Mouse (Mus musculus): Measurements from ENCODE around the gene Bco1.

Gene Bco1

DNA sequence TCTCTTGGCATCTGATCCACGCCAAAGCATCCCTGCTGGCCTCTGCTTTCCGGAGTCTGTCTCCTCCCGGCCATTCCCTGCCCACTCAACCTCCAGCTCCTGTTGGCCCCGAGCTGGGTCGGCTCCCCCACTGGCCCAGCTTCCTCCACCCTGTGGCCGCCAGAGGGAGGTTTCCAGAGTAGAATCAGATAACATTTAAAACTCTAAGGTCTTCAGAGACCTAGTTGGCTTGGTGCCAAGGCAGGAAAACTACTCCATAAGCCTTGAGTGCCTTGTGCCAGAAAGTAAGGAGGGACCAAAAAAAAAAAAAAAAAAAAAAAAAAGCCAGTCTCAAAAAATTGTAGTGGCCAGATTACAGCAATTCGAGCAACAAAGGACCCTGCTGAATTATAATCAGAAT is 77.2 kb downstream of the Bco1 start:
- in situ Hi-C loops (cut with MboI; ENCODE audit: low pct_unique_long_range_greater_than_20kb in 1 of 2, low sequenced_read_pairs in 2 of 2, unreplicated experiment in 1 of 2), result no loop called here

DNA sequence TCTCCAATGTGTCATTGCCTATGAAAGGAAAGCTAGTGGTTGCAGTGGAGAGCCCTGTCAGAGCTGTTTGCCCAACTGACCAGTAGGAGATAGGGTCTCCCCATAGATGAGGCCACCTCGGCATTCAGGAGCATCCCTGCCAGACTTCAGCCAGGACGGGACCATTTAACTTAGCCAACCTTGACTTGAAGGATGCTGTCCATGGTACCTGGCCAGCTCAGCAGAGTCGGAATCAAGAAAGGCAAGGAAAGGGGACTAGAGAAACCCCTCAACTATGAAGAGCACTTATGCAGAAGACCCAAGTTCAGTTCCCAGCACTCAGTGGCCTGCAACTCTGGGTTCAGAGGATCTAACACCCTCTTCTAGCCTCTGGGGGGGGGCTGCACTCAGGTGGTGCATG is 78.0 kb downstream of the Bco1 start:
- in situ Hi-C loops (cut with MboI; ENCODE audit: low pct_unique_long_range_greater_than_20kb in 1 of 2, low sequenced_read_pairs in 2 of 2, unreplicated experiment in 1 of 2), result no loop called here

DNA sequence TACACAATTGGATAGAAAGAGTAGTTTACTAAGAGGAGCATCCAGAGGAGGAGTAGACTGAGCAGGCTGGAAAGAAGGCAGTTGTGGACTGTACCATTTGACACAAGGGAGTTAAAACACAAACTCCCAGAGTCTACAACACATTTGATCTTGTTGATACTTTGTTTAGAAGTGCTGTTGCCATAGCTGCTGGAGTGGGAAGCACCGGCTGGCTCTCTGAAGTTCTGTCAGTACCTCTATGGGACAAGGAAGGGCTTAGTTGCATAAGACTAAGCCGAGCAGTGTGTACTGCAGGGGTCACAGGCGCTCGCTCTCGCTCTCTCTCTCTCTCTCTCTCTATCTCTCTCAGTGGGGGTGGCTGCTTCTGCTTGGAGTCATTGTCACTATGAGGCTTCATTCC is 78.9 kb downstream of the Bco1 start:
- in situ Hi-C loops (cut with MboI; ENCODE audit: low pct_unique_long_range_greater_than_20kb in 1 of 2, low sequenced_read_pairs in 2 of 2, unreplicated experiment in 1 of 2), result no loop called here

DNA sequence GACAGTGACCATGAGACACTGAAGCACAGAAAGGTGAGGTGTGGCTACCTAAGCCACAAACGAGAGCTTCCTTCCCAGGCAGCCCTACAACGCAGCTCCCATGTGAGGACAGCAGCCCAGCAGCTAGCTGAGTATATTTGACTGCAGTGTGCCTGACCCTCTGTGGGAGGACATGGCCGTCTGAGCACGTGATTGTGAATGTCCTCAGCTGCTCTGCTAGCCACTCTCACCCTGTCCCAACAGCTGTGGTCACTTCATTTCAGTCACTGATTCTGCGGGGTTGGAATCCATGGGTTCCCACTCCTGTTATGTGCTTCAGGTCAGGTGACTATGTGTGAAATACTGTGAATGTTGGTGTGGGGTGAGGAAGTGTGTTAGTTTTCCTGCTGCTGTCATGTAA is 80.7 kb downstream of the Bco1 start:
- in situ Hi-C loops (cut with MboI; ENCODE audit: low pct_unique_long_range_greater_than_20kb in 1 of 2, low sequenced_read_pairs in 2 of 2, unreplicated experiment in 1 of 2), result no loop called here

DNA sequence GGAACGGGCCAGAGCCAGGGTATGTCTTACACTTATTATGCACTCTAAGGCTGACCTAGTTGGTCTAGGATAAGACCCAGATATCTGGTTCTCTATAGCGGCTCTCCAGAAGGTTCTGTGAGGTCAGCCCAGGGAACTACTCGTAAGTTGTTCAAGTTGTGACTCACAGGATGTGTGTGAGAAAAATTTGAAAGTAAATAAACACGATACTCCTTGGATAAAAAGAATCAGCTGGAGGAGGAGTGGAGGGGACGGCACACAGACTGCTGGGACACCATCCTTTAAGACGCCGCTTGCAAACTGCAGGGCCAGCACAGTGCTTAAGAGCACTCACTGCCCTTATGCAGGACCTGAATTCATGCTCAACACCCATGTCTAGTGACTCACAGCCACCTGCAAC is 81.6 kb downstream of the Bco1 start:
- in situ Hi-C loops (cut with MboI; ENCODE audit: low pct_unique_long_range_greater_than_20kb in 1 of 2, low sequenced_read_pairs in 2 of 2, unreplicated experiment in 1 of 2), result no loop called here

DNA sequence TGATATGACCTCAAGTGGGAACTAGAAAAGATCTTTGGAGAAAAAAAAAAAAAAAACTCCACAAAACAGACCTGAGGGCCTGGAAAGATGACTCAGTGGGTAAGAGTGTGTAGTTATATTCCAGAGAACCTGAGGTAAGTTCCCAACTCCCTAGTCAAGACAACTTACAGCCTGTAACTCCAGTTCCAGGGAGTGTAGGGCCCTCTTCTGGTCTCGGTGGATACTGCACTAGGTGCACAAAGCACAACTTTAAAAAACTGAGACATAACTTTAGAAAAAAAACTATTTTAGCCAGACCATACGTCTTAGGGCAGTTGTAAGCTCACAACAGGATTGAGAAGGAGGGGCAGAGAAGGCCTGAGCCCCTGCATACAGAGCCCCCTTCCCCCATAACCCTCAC is 82.4 kb downstream of the Bco1 start:
- in situ Hi-C loops (cut with MboI; ENCODE audit: low pct_unique_long_range_greater_than_20kb in 1 of 2, low sequenced_read_pairs in 2 of 2, unreplicated experiment in 1 of 2), result no loop called here

DNA sequence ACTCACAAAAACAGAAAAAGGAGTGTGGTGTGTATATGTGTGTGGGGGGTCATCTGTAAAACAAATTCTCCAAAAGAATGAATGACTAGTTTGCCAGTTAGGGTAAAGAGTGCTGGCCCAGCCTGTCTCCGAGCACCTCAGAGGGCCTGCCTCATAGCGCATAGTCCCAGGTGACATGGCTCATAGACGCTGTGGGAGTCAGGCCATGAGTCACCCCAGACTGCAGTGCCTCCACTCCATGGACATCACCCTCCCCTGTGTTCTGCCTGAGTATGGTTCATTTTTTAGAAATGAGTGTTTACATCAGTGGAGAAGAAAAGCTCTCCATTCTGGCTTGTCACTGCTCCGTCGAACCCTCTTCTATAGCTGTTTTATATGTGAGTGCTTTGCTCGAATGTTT is 83.0 kb downstream of the Bco1 start:
- in situ Hi-C loops (cut with MboI; ENCODE audit: low pct_unique_long_range_greater_than_20kb in 1 of 2, low sequenced_read_pairs in 2 of 2, unreplicated experiment in 1 of 2), result no loop called here

DNA sequence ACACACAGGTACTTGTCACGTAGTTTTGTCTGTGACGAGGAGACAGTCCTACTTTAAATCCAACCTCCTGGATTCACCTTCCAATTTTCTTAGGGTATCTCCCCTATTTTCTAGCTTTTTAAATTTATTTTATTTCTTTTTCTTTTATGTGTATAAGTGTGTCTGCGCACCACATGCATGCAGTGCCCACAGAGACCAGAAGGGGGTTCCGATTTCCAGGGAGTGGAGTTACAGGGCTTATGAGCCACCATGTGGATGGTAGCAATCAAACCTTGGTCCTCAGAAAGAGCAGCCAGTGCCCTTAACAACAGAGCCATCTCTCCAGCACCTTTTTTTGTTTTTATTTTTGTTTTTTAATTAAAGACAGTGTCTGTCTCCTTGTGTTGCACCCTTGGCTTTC is 87.1 kb downstream of the Bco1 start:
- in situ Hi-C loops (cut with MboI; ENCODE audit: low pct_unique_long_range_greater_than_20kb in 1 of 2, low sequenced_read_pairs in 2 of 2, unreplicated experiment in 1 of 2), result no loop called here

Measured in mouse embryonic stem cell (cell line).